8 mouse cellular contexts compared by ENCODE assay signal in the genomic region with DNA sequence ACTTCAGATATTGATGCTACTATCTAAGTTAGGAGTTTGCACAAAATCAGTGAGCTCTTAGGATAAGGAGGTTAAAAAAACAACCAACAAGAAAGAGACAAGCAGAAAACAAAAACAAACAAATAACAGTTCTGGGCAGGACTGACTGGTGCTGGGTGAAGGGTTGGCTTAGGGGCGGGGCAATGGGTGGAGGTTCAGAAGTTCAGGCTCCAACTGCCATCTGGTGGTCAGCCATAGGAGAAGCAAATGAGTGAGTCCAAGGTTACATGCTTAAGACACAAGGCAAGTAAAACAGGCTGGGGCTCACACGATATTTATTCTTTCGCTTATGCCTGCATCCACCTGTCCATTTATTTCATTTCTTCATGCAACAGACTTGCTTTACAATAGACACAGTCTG. TPM values are rescaled to one million over a fixed set of nuclear protein-coding genes. Genes with fewer than 3 reads are reported as not detected.
DNase-seq lines count a peak whose midpoint lies in the region; ATAC-seq lines count a peak whose summit lies in the region.

No protein-coding gene starts in this region.

- H3K27ac ChIP-seq in forebrain, embryonic 13.5 days = no peak overlapping the region
- H3K27ac ChIP-seq in hindbrain, embryonic 11.5 days (ENCODE audit: low read depth, low read length) = no peak overlapping the region
- no peak overlapping the region for H3K27ac ChIP-seq in lung, embryonic 16.5 days (ENCODE audit: low read length)

- no peaks in the 10 kb centered on the region for H3K4me1 ChIP-seq in forebrain, embryonic 13.5 days
- H3K4me1 ChIP-seq in hindbrain, embryonic 11.5 days (replicated peaks; ENCODE audit: control insufficient read depth, insufficient read depth, low read length) = no peaks in the 10 kb centered on the region
- H3K4me1 ChIP-seq in lung, embryonic 16.5 days (replicated peaks; ENCODE audit: control insufficient read depth, insufficient read depth, low read length) = no peaks in the 10 kb centered on the region

- H3K9ac ChIP-seq in forebrain, embryonic 13.5 days = no peak overlapping the region
- no peak overlapping the region for H3K9ac ChIP-seq in hindbrain, embryonic 11.5 days (ENCODE audit: low read depth, low read length)
- no peak overlapping the region for H3K9ac ChIP-seq in lung, embryonic 16.5 days (ENCODE audit: low read length)

- no peaks in the 10 kb centered on the region for H3K36me3 ChIP-seq in forebrain, embryonic 13.5 days (ENCODE audit: poor library complexity, severe bottlenecking)
- H3K36me3 ChIP-seq in hindbrain, embryonic 11.5 days (ENCODE audit: control insufficient read depth, insufficient read depth, low read length) = no peaks in the 10 kb centered on the region
- no peaks in the 10 kb centered on the region for H3K36me3 ChIP-seq in lung, embryonic 16.5 days (ENCODE audit: control insufficient read depth, insufficient read depth, low read length)

- no peaks in the 10 kb centered on the region for H3K9me3 ChIP-seq in forebrain, embryonic 13.5 days (replicated peaks)
- no peaks in the 10 kb centered on the region for H3K9me3 ChIP-seq in hindbrain, embryonic 11.5 days (ENCODE audit: control insufficient read depth, low read length)
- H3K9me3 ChIP-seq in lung, embryonic 16.5 days (ENCODE audit: control insufficient read depth, low read length) = no peaks in the 10 kb centered on the region

- peak; percentile 58 for DNase-seq in ES-CJ7 (ENCODE audit: low read depth, low spot score)
- DNase-seq in brain, embryonic 18.5 days (ENCODE audit: low read depth, low spot score) = peak; percentile 20
- peak; percentile 65 for DNase-seq in hindbrain, embryonic 11.5 days (ENCODE audit: low spot score)
- DNase-seq in layer of hippocampus, adult 8-10 months (ENCODE audit: low spot score in 2 of 2) = peak; percentile 22 to 34
- DNase-seq in thymus, postnatal 0 days (ENCODE audit: low spot score) = peak; percentile 61

- peak; percentile 85 for ATAC-seq in forebrain, embryonic 13.5 days
- ATAC-seq in hindbrain, embryonic 11.5 days (ENCODE audit: low FRiP score) = peak; percentile 75; the same call in 1 of the 2 replicates
- ATAC-seq in lung, embryonic 16.5 days (ENCODE audit: low read depth) = peak; percentile 70
- ATAC-seq in neutrophil, adult 5-6 weeks (ENCODE audit: extremely low read depth, insufficient number of reproducible peaks, low FRiP score, poor library complexity, severe bottlenecking) = peak; percentile 78; the same call in 1 of the 2 replicates

- H3K4me2 ChIP-seq in forebrain, embryonic 13.5 days = no peak overlapping the region
- no peak overlapping the region for H3K4me2 ChIP-seq in hindbrain, embryonic 11.5 days (replicated peaks; ENCODE audit: low read depth, low read length)
- no peak overlapping the region for H3K4me2 ChIP-seq in lung, embryonic 16.5 days (ENCODE audit: low read depth, low read length)

- no peak overlapping the region for H3K4me3 ChIP-seq in forebrain, embryonic 13.5 days
- H3K4me3 ChIP-seq in hindbrain, embryonic 11.5 days (ENCODE audit: low read depth, low read length) = no peak overlapping the region
- no peak overlapping the region for H3K4me3 ChIP-seq in lung, embryonic 16.5 days (ENCODE audit: low read length)

- no peaks in the 10 kb centered on the region for H3K27me3 ChIP-seq in forebrain, embryonic 13.5 days
- H3K27me3 ChIP-seq in hindbrain, embryonic 11.5 days (ENCODE audit: control insufficient read depth, insufficient read depth, low read length) = peaks cover 2% of the 10 kb centered on the region; the same call in 1 of the 2 replicates
- H3K27me3 ChIP-seq in lung, embryonic 16.5 days (ENCODE audit: control insufficient read depth, insufficient read depth, low read depth, low read length) = no peaks in the 10 kb centered on the region

- WGBS in forebrain, embryonic 13.5 days = 43% methylated on average over 3 of the region's 3 CpGs
- WGBS in hindbrain, embryonic 11.5 days = 50% methylated on average over 3 of the region's 3 CpGs
- 40% methylated on average over 3 of the region's 3 CpGs for WGBS in lung, embryonic 16.5 days

RNA-seq across cellular contexts. Expression of gene Igbp1, which starts 13.8 kb away (rescaled TPM):
- 31.6 and 32.0 TPM in 2 replicates for polyA plus RNA-seq in forebrain, embryonic 13.5 days (2015; fragmentation: Nextera tagmentation; extraction: Ambion mirVana)
- polyA plus RNA-seq in hindbrain, embryonic 11.5 days (2014; fragmentation: Nextera tagmentation; extraction: Ambion mirVana) = 42.0 and 45.0 TPM in 2 replicates
- total RNA-seq in layer of hippocampus, adult 8-10 months (2022) = 10 to 100 TPM; 36.3 to 38.9 (median 37.6) TPM
- polyA plus RNA-seq in lung, embryonic 16.5 days (2015; fragmentation: Nextera tagmentation; extraction: Ambion mirVana) = 37.4 and 39.5 TPM in 2 replicates
- 67.4 and 67.7 TPM in 2 replicates for total RNA-seq in neutrophil, adult 5-6 weeks (2017)
- 40.6 and 42.3 TPM in 2 replicates for polyA plus RNA-seq in thymus, postnatal 0 days (2015; fragmentation: Nextera tagmentation; extraction: Ambion mirVana)

RNA-seq across cellular contexts. Expression of gene Awat2, which starts 37.8 kb away (rescaled TPM):
- polyA plus RNA-seq in forebrain, embryonic 13.5 days (2015; fragmentation: Nextera tagmentation; extraction: Ambion mirVana) = 0.45 and 0.57 TPM in 2 replicates
- polyA plus RNA-seq in hindbrain, embryonic 11.5 days (2014; fragmentation: Nextera tagmentation; extraction: Ambion mirVana) = 0.32 and 0.71 TPM in 2 replicates
- total RNA-seq in layer of hippocampus, adult 8-10 months (2022) = not detected
- polyA plus RNA-seq in lung, embryonic 16.5 days (2015; fragmentation: Nextera tagmentation; extraction: Ambion mirVana) = 0.46 and 0.82 TPM in 2 replicates
- total RNA-seq in neutrophil, adult 5-6 weeks (2017) = 0.35 and 1.6 TPM in 2 replicates
- polyA plus RNA-seq in thymus, postnatal 0 days (2015; fragmentation: Nextera tagmentation; extraction: Ambion mirVana) = 0.40 and 0.63 TPM in 2 replicates

RNA-seq across cellular contexts. Expression of gene Dgat2l6, which starts 44.3 kb away (rescaled TPM):
- not detected in 2 replicates for polyA plus RNA-seq in forebrain, embryonic 13.5 days (2015; fragmentation: Nextera tagmentation; extraction: Ambion mirVana)
- polyA plus RNA-seq in hindbrain, embryonic 11.5 days (2014; fragmentation: Nextera tagmentation; extraction: Ambion mirVana) = not detected in 2 replicates
- total RNA-seq in layer of hippocampus, adult 8-10 months (2022) = under 1 TPM; 0.50 to 0.96 (median 0.60) TPM
- polyA plus RNA-seq in lung, embryonic 16.5 days (2015; fragmentation: Nextera tagmentation; extraction: Ambion mirVana) = not detected in 2 replicates
- not detected in 2 replicates for total RNA-seq in neutrophil, adult 5-6 weeks (2017)
- polyA plus RNA-seq in thymus, postnatal 0 days (2015; fragmentation: Nextera tagmentation; extraction: Ambion mirVana) = not detected in 2 replicates

RNA-seq across cellular contexts. Expression of gene Otud6a, which starts 51.5 kb away (rescaled TPM):
- polyA plus RNA-seq in forebrain, embryonic 13.5 days (2015; fragmentation: Nextera tagmentation; extraction: Ambion mirVana) = not detected in 2 replicates
- not detected in 2 replicates for polyA plus RNA-seq in hindbrain, embryonic 11.5 days (2014; fragmentation: Nextera tagmentation; extraction: Ambion mirVana)
- not detected for total RNA-seq in layer of hippocampus, adult 8-10 months (2022)
- not detected in 2 replicates for polyA plus RNA-seq in lung, embryonic 16.5 days (2015; fragmentation: Nextera tagmentation; extraction: Ambion mirVana)
- total RNA-seq in neutrophil, adult 5-6 weeks (2017) = not detected in 2 replicates
- polyA plus RNA-seq in thymus, postnatal 0 days (2015; fragmentation: Nextera tagmentation; extraction: Ambion mirVana) = not detected in 2 replicates
